Mouse (Mus musculus) hindbrain, embryonic 12.5 days (tissue): ENCODE data around the gene Podxl. TPM values are rescaled to one million over a fixed set of nuclear protein-coding genes. Genes with fewer than 3 reads are reported as not detected.
"Not testable (repeated sequence)": the region's sequence is repeated elsewhere in the genome, so short reads cannot be mapped to it uniquely, and the experiment has no call there.

ENCODE experiments used
- ATAC-seq: fragments of 200-750 bp; cut with Nextera tagmentation; 2 replicates; pipeline ENCODE4 v1.8.0; 2017; ENCODE audit warnings: moderate TSS enrichment; ENCODE audit not compliant: low FRiP score
- H3K27ac ChIP-seq: fragments of 300-500 bp; sonication (generic); 2 replicates; pipeline ENCODE4 v1.5.1; 2016; ENCODE audit warnings: mild to moderate bottlenecking
- H3K27me3 ChIP-seq: fragments of 300-500 bp; sonication (generic); 2 replicates; pipeline ENCODE4 v1.6.1; 2016; ENCODE audit warnings: mild to moderate bottlenecking
- H3K36me3 ChIP-seq: fragments of 300-500 bp; sonication (generic); 2 replicates; pipeline ENCODE4 v1.6.1; 2016; ENCODE audit warnings: mild to moderate bottlenecking
- H3K4me1 ChIP-seq: fragments of 300-500 bp; sonication (generic); 2 replicates; pipeline ENCODE4 v1.6.1; 2016
- H3K4me2 ChIP-seq: fragments of 300-500 bp; sonication (generic); replicated peaks from 2 replicates; pipeline ENCODE4 v1.6.1; 2016; ENCODE audit warnings: mild to moderate bottlenecking
- H3K4me3 ChIP-seq: fragments of 300-500 bp; sonication (generic); 2 replicates; pipeline ENCODE4 v1.5.1; 2016; ENCODE audit warnings: mild to moderate bottlenecking
- H3K9ac ChIP-seq: fragments of 300-500 bp; sonication (generic); 2 replicates; pipeline ENCODE4 v1.6.1; 2016; ENCODE audit warnings: mild to moderate bottlenecking, moderate library complexity
- H3K9me3 ChIP-seq: fragments of 300-500 bp; sonication (generic); replicated peaks from 2 replicates; pipeline ENCODE4 v1.6.1; 2016; ENCODE audit warnings: mild to moderate bottlenecking
- WGBS: fragments of 180-500 bp; shearing (Covaris S2); methylation state at CpG from one replicate; pipeline ENCODE4 v1.1.7; 2016; 5-methylcytosine and 5-hydroxymethylcytosine counted together
- polyA plus RNA-seq: library from polyadenylated mRNA; unstranded; fragments of >200 nt; fragmentation: Nextera tagmentation; extraction: Ambion mirVana; gene quantifications from 2 replicates; pipeline ENCODE4 v1.2.1, GENCODE M21; 2016

The Podxl gene
- polyA plus RNA-seq, 1 experiment from 2014 or later: 15.7 TPM

- 5% methylated on average over 16 of the region's 16 CpGs for WGBS
- H3K9ac ChIP-seq: peak overlapping the region; percentile 78
- no peak for ATAC-seq
- H3K27ac ChIP-seq: no peak overlapping the region
- H3K27me3 ChIP-seq: peaks cover 13% of the 10 kb centered on the region
- H3K4me2 ChIP-seq: peak overlapping the region; percentile 71
- no peaks in the 10 kb centered on the region for H3K9me3 ChIP-seq
- H3K4me1 ChIP-seq: peaks cover 37% of the 10 kb centered on the region
- H3K36me3 ChIP-seq: no peaks in the 10 kb centered on the region
- peak overlapping the region; percentile 73 for H3K4me3 ChIP-seq
Measured at GRCm38 (mm10) chr6:31562371-31563080, 1.3 kb downstream of the Podxl start.

- not testable (repeated sequence) for H3K27me3 ChIP-seq, ATAC-seq, H3K27ac ChIP-seq, H3K36me3 ChIP-seq, H3K9me3 ChIP-seq
- 45% methylated on average over 3 of the region's 3 CpGs for WGBS
- Histone ChIP-seq H3K9ac (0 out of 2 replicates have a peak overlapping the region, but pooled peaks have one; percentile 78), H3K4me3 (peak overlapping the region; percentile 73), H3K4me2 (peak overlapping the region; percentile 71), H3K4me1 (peaks cover 35% of the 10 kb centered on the region)
Measured at GRCm38 (mm10) chr6:31561948-31562347, 1.8 kb downstream of the Podxl start.

- Histone ChIP-seq H3K4me1 (peaks cover 35% of the 10 kb centered on the region), H3K9ac (no peak overlapping the region), H3K36me3 (no peaks in the 10 kb centered on the region), H3K27ac (no peak overlapping the region), H3K4me3 (no peak overlapping the region), H3K4me2 (peak overlapping the region; percentile 28), H3K9me3 (no peaks in the 10 kb centered on the region), H3K27me3 (peaks cover 8% of the 10 kb centered on the region; the same call in 1 of the 2 replicates)
- no peak for ATAC-seq
- WGBS: 10% methylated on average over 13 of the region's 13 CpGs
Measured at GRCm38 (mm10) chr6:31560138-31560959, 3.4 kb downstream of the Podxl start.

GRCm38 (mm10) chr6:31556460-31557100 is 7.2 kb downstream of the Podxl start:
- no peaks in the 10 kb centered on the region for H3K36me3 ChIP-seq

GRCm38 (mm10) chr6:31550876-31551532 is 12.8 kb downstream of the Podxl start:
- Histone ChIP-seq H3K4me1 (peaks cover 14% of the 10 kb centered on the region; the same call in 1 of the 2 replicates), H3K27ac (no peak overlapping the region), H3K9ac (no peak overlapping the region), H3K27me3 (no peaks in the 10 kb centered on the region), H3K36me3 (no peaks in the 10 kb centered on the region), H3K4me2 (no peak overlapping the region), H3K4me3 (no peak overlapping the region), H3K9me3 (no peaks in the 10 kb centered on the region)
- ATAC-seq: no peak
- WGBS: 70% methylated on average over 22 of the region's 22 CpGs

More at GRCm38 (mm10) chr6:31556460-31557100, 7.2 kb downstream of the Podxl start:
- Histone ChIP-seq H3K27me3 (peaks cover 4% of the 10 kb centered on the region; the same call in 1 of the 2 replicates), H3K9ac (no peak overlapping the region), H3K4me1 (peaks cover 23% of the 10 kb centered on the region), H3K27ac (no peak overlapping the region), H3K4me3 (no peak overlapping the region), H3K9me3 (no peaks in the 10 kb centered on the region), H3K4me2 (no peak overlapping the region)
- WGBS: 89% methylated on average over 7 of the region's 7 CpGs
- no peak for ATAC-seq

GRCm38 (mm10) chr6:31549361-31550051 is 14.3 kb downstream of the Podxl start:
- no peaks in the 10 kb centered on the region for H3K36me3 ChIP-seq
- H3K9me3 ChIP-seq: no peaks in the 10 kb centered on the region
- H3K27me3 ChIP-seq: no peaks in the 10 kb centered on the region
- 72% methylated on average over 5 of the region's 5 CpGs for WGBS
- no peak overlapping the region for H3K27ac ChIP-seq
- peak; percentile 35; the same call in 1 of the 2 replicates for ATAC-seq
- peaks cover 14% of the 10 kb centered on the region; the same call in 1 of the 2 replicates for H3K4me1 ChIP-seq
- H3K4me2 ChIP-seq: no peak overlapping the region
- no peak overlapping the region for H3K9ac ChIP-seq
- no peak overlapping the region for H3K4me3 ChIP-seq

- no peak for ATAC-seq
- 69% methylated on average over 4 of the region's 4 CpGs for WGBS
- H3K9ac ChIP-seq: no peak overlapping the region
- no peaks in the 10 kb centered on the region for H3K36me3 ChIP-seq
- no peaks in the 10 kb centered on the region for H3K27me3 ChIP-seq
- no peak overlapping the region for H3K4me3 ChIP-seq
- peaks cover 8% of the 10 kb centered on the region; the same call in 1 of the 2 replicates for H3K4me1 ChIP-seq
- H3K9me3 ChIP-seq: no peaks in the 10 kb centered on the region
- peak overlapping the region; percentile 17; the same call in 1 of the 2 replicates for H3K27ac ChIP-seq
- H3K4me2 ChIP-seq: no peak overlapping the region
Measured at GRCm38 (mm10) chr6:31544318-31544717, 19.5 kb downstream of the Podxl start.

GRCm38 (mm10) chr6:31540018-31540417 is 23.8 kb downstream of the Podxl start:
- ATAC-seq: no peak

GRCm38 (mm10) chr6:31538112-31538511 is 25.7 kb downstream of the Podxl start:
- 90% methylated on average over 1 of the region's 1 CpGs for WGBS
- no peaks in the 10 kb centered on the region for H3K4me1 ChIP-seq

More at GRCm38 (mm10) chr6:31540018-31540417, 23.8 kb downstream of the Podxl start:
- no peaks in the 10 kb centered on the region for H3K36me3 ChIP-seq
- H3K4me1 ChIP-seq: no peaks in the 10 kb centered on the region
- H3K9ac ChIP-seq: no peak overlapping the region
- WGBS: 90% methylated on average over 6 of the region's 6 CpGs
- no peaks in the 10 kb centered on the region for H3K9me3 ChIP-seq
- no peak overlapping the region for H3K4me2 ChIP-seq
- no peak overlapping the region for H3K27ac ChIP-seq
- no peaks in the 10 kb centered on the region for H3K27me3 ChIP-seq
- no peak overlapping the region for H3K4me3 ChIP-seq

GRCm38 (mm10) chr6:31537193-31537592 is 26.6 kb downstream of the Podxl start:
- Histone ChIP-seq H3K27ac (no peak overlapping the region), H3K9ac (no peak overlapping the region), H3K4me2 (no peak overlapping the region), H3K27me3 (no peaks in the 10 kb centered on the region), H3K9me3 (no peaks in the 10 kb centered on the region), H3K36me3 (no peaks in the 10 kb centered on the region), H3K4me1 (no peaks in the 10 kb centered on the region), H3K4me3 (no peak overlapping the region)
- 85% methylated on average over 4 of the region's 4 CpGs for whole genome bisulfite sequencing
- ATAC-seq: no peak

More at GRCm38 (mm10) chr6:31538112-31538511, 25.7 kb downstream of the Podxl start:
- H3K9ac ChIP-seq: no peak overlapping the region
- no peaks in the 10 kb centered on the region for H3K27me3 ChIP-seq
- H3K4me3 ChIP-seq: no peak overlapping the region
- no peak overlapping the region for H3K27ac ChIP-seq
- ATAC-seq: no peak
- H3K9me3 ChIP-seq: no peaks in the 10 kb centered on the region
- H3K4me2 ChIP-seq: no peak overlapping the region
- H3K36me3 ChIP-seq: no peaks in the 10 kb centered on the region

GRCm38 (mm10) chr6:31534705-31535104 is 29.1 kb downstream of the Podxl start:
- no peaks in the 10 kb centered on the region for H3K36me3 ChIP-seq
- H3K4me3 ChIP-seq: no peak overlapping the region
- H3K27me3 ChIP-seq: no peaks in the 10 kb centered on the region
- no peak for ATAC-seq
- H3K4me2 ChIP-seq: no peak overlapping the region
- no peak overlapping the region for H3K9ac ChIP-seq
- H3K9me3 ChIP-seq: no peaks in the 10 kb centered on the region
- 97% methylated on average over 5 of the region's 5 CpGs for WGBS
- no peaks in the 10 kb centered on the region for H3K4me1 ChIP-seq
- no peak overlapping the region for H3K27ac ChIP-seq
